Mouse (Mus musculus): Measurements from ENCODE around the gene C6. TPM values are rescaled to one million over a fixed set of nuclear protein-coding genes. Genes with fewer than 3 reads are reported as not detected.

C6 gene
- polyA plus RNA-seq (2017; shearing (Covaris generic)) = not detected

GRCm38 (mm10) chr15:4726830-4727310, at the start of gene C6:
C6 (plus strand) TSS chr15:4727175.

Other genes starting within 250 kb of the C6 start
- not detected for gene Mroh2b, start 171.6 kb downstream of the C6 start, polyA plus RNA-seq (2017; shearing (Covaris generic))